Mouse (Mus musculus) forebrain, embryonic 11.5 days (tissue): ENCODE data around the gene Gm9821. TPM values are rescaled to one million over a fixed set of nuclear protein-coding genes. Genes with fewer than 3 reads are reported as not detected.
A peak's percentile ranks its signal among the peaks of the same experiment; 100 is the strongest.

Experiments used
- ATAC-seq: fragments of 200-750 bp; cut with Nextera tagmentation; replicated peaks from 2 replicates; pipeline ENCODE4 v1.8.0; 2017; ENCODE audit warnings: moderate TSS enrichment; ENCODE audit not compliant: low FRiP score
- DNase-seq: peaks from one replicate; pipeline ENCODE4 v3.0.0-alpha.2; 2017; ENCODE audit warnings: low spot score
- H3K27ac ChIP-seq: fragments of 300-500 bp; sonication (generic); 2 replicates; pipeline ENCODE4 v1.5.1; 2014; ENCODE audit warnings: low read depth, low read length
- H3K27me3 ChIP-seq: fragments of 300-500 bp; sonication (generic); 2 replicates; pipeline ENCODE4 v1.6.1; 2014; ENCODE audit warnings: mild to moderate bottlenecking, low read length, mixed read lengths; ENCODE audit not compliant: control insufficient read depth, insufficient read depth
- H3K36me3 ChIP-seq: fragments of 300-500 bp; sonication (generic); 2 replicates; pipeline ENCODE4 v1.6.1; 2014; ENCODE audit warnings: mild to moderate bottlenecking, low read length, moderate library complexity, mixed read lengths; ENCODE audit not compliant: control insufficient read depth, insufficient read depth
- H3K4me1 ChIP-seq: fragments of 300-500 bp; sonication (generic); replicated peaks from 2 replicates; pipeline ENCODE4 v1.6.1; 2014; ENCODE audit warnings: low read length, mixed read lengths; ENCODE audit not compliant: control insufficient read depth, insufficient read depth
- H3K4me2 ChIP-seq: fragments of 300-500 bp; sonication (generic); 2 replicates; pipeline ENCODE4 v1.6.1; 2014; ENCODE audit warnings: low read depth, mild to moderate bottlenecking, low read length, moderate library complexity, mixed read lengths; ENCODE audit not compliant: severe bottlenecking
- H3K4me3 ChIP-seq: fragments of 300-500 bp; sonication (generic); 2 replicates; pipeline ENCODE4 v1.5.1; 2014; ENCODE audit warnings: low read depth, low read length
- H3K9ac ChIP-seq: fragments of 300-500 bp; sonication (generic); 2 replicates; pipeline ENCODE4 v1.6.1; 2014; ENCODE audit warnings: low read length
- H3K9me3 ChIP-seq: fragments of 300-500 bp; sonication (generic); 2 replicates; pipeline ENCODE4 v1.6.1; 2016; ENCODE audit warnings: low read length, mixed read lengths; ENCODE audit not compliant: control insufficient read depth
- WGBS: fragments of 180-500 bp; shearing (Covaris S2); extraction: QIAGEN DNeasy Blood & Tissue Kit; methylation state at CpG from one replicate; pipeline ENCODE4 v1.1.7; 2014; 5-methylcytosine and 5-hydroxymethylcytosine counted together
- polyA plus RNA-seq: library from polyadenylated mRNA; unstranded; fragments of >200 nt; fragmentation: Nextera tagmentation; extraction: Ambion mirVana; gene quantifications from 2 replicates; pipeline ENCODE4 v1.2.1, GENCODE M21; 2014

Gene Gm9821
- polyA plus RNA-seq, 1 experiment from 2014 or later: 0.90 TPM

GRCm38 (mm10) chr2:91958701-91959457 lies 13.4 kb downstream of the Gm9821 start:
- DNase-seq (no peak), ATAC-seq (no peak)
- H3K4me3 ChIP-seq: no peak overlapping the region
- WGBS: 53% methylated on average over 10 of the region's 10 CpGs
- no peak overlapping the region for H3K9ac ChIP-seq
- H3K4me2 ChIP-seq: no peak overlapping the region
- H3K27ac ChIP-seq: no peak overlapping the region
- no peaks in the 10 kb centered on the region for H3K9me3 ChIP-seq
- H3K27me3 ChIP-seq: no peaks in the 10 kb centered on the region
- peaks cover 14% of the 10 kb centered on the region for H3K4me1 ChIP-seq
- H3K36me3 ChIP-seq: no peaks in the 10 kb centered on the region

- Histone ChIP-seq H3K36me3 (no peaks in the 10 kb centered on the region), H3K9ac (no peak overlapping the region), H3K9me3 (no peaks in the 10 kb centered on the region), H3K27ac (no peak overlapping the region), H3K27me3 (no peaks in the 10 kb centered on the region), H3K4me2 (no peak overlapping the region), H3K4me3 (no peak overlapping the region), H3K4me1 (peaks cover 14% of the 10 kb centered on the region)
- DNase-seq (no peak), ATAC-seq (no peak)
- 75% methylated on average over 11 of the region's 11 CpGs for WGBS
Observed at GRCm38 (mm10) chr2:91959544-91960410, 14.3 kb downstream of the Gm9821 start.

GRCm38 (mm10) chr2:91960459-91960858 lies 15.0 kb downstream of the Gm9821 start:
- Histone ChIP-seq H3K4me2 (no peak overlapping the region), H3K9me3 (no peaks in the 10 kb centered on the region), H3K9ac (no peak overlapping the region), H3K4me1 (peaks cover 14% of the 10 kb centered on the region), H3K4me3 (no peak overlapping the region), H3K27me3 (no peaks in the 10 kb centered on the region), H3K27ac (no peak overlapping the region), H3K36me3 (no peaks in the 10 kb centered on the region)
- WGBS: 93% methylated on average over 5 of the region's 5 CpGs
- ATAC-seq (no peak), DNase-seq (no peak)

- peak overlapping the region; percentile 83 for H3K4me3 ChIP-seq
- peak overlapping the region; percentile 89 for H3K9ac ChIP-seq
- H3K36me3 ChIP-seq: no peaks in the 10 kb centered on the region
- H3K27ac ChIP-seq: no peak overlapping the region
- peaks cover 14% of the 10 kb centered on the region for H3K4me1 ChIP-seq
- DNase-seq (no peak), ATAC-seq (no peak)
- WGBS: 69% methylated on average over 4 of the region's 4 CpGs
- H3K9me3 ChIP-seq: no peaks in the 10 kb centered on the region
- H3K27me3 ChIP-seq: no peaks in the 10 kb centered on the region
- peak overlapping the region; percentile 81 for H3K4me2 ChIP-seq
Observed at GRCm38 (mm10) chr2:91961901-91962761, 16.6 kb downstream of the Gm9821 start.

GRCm38 (mm10) chr2:91962864-91963401 lies 17.4 kb downstream of the Gm9821 start:
- Histone ChIP-seq H3K36me3 (no peaks in the 10 kb centered on the region), H3K4me3 (peak overlapping the region; percentile 83), H3K27me3 (no peaks in the 10 kb centered on the region), H3K27ac (0 out of 2 replicates have a peak overlapping the region, but pooled peaks have one; percentile 12), H3K9me3 (no peaks in the 10 kb centered on the region), H3K9ac (peak overlapping the region; percentile 89), H3K4me1 (peaks cover 12% of the 10 kb centered on the region), H3K4me2 (peak overlapping the region; percentile 81)
- DNase-seq: peak; percentile 77
- under 1% methylated on average over 39 of the region's 39 CpGs for WGBS
- no peak; the same call in 1 of the 2 replicates for ATAC-seq

- WGBS: 0% methylated on average over 38 of the region's 57 CpGs
- DNase-seq (peak; percentile 98), ATAC-seq (peak; percentile 95)
- H3K36me3 ChIP-seq: no peaks in the 10 kb centered on the region
- no peaks in the 10 kb centered on the region for H3K9me3 ChIP-seq
- H3K4me3 ChIP-seq: peak overlapping the region; percentile 83
- peak overlapping the region; percentile 81 for H3K4me2 ChIP-seq
- 0 out of 2 replicates have a peak overlapping the region, but pooled peaks have one; percentile 12 for H3K27ac ChIP-seq
- H3K27me3 ChIP-seq: no peaks in the 10 kb centered on the region; the same call in 1 of the 2 replicates
- H3K4me1 ChIP-seq: peaks cover 12% of the 10 kb centered on the region
- peak overlapping the region; percentile 89 for H3K9ac ChIP-seq
Observed at GRCm38 (mm10) chr2:91963443-91963932, 18.0 kb downstream of the Gm9821 start.

GRCm38 (mm10) chr2:91964610-91965204 lies 19.2 kb downstream of the Gm9821 start:
- H3K4me3 ChIP-seq: no peak overlapping the region
- no peaks in the 10 kb centered on the region for H3K36me3 ChIP-seq
- H3K4me1 ChIP-seq: peaks cover 12% of the 10 kb centered on the region
- no peak for ATAC-seq
- H3K27me3 ChIP-seq: no peaks in the 10 kb centered on the region; the same call in 1 of the 2 replicates
- WGBS: 76% methylated on average over 3 of the region's 3 CpGs
- H3K9me3 ChIP-seq: no peaks in the 10 kb centered on the region
- H3K4me2 ChIP-seq: no peak overlapping the region
- H3K27ac ChIP-seq: no peak overlapping the region
- DNase-seq: no peak
- H3K9ac ChIP-seq: no peak overlapping the region
